Mouse (Mus musculus) gastrocnemius, postnatal 25 days (tissue): Measurements from ENCODE around the gene Trabd2b. TPM values are rescaled to one million over a fixed set of nuclear protein-coding genes. Genes with fewer than 3 reads are reported as not detected.

Experiments used
- DNase-seq: peaks from one replicate; pipeline ENCODE4 v3.0.0; 2022
- total RNA-seq, 2 experiments: library from RNA; stranded (reverse); gene quantifications; 1 replicate in 1 of 2; 2 replicates in 1 of 2; pipeline ENCODE4 v1.2.3; 2021

Gene Trabd2b
- total RNA-seq, 2 experiments from 2014 or later = 1.1 to 2.0 TPM

DNA sequence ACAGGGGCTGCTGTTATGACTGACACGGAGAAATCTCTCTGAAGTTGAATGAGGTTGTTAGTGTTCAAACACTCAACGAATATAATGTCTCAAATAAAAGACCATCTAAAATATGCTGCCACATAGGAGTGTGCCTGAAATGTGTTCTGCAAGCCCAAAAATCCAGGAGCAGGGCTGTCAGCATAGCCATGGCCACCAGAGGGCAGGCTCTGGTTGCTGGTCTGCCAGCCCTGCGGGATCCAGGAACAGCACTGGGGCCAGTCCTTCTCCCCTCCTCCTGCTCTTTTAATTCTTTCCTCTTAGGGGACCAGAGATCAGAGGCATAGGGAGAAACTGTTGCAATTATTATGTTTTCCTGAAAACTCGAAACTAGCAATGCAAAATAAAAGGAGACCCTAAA lies 241.2 kb downstream of the Trabd2b start:
- no peak for DNase-seq

DNA sequence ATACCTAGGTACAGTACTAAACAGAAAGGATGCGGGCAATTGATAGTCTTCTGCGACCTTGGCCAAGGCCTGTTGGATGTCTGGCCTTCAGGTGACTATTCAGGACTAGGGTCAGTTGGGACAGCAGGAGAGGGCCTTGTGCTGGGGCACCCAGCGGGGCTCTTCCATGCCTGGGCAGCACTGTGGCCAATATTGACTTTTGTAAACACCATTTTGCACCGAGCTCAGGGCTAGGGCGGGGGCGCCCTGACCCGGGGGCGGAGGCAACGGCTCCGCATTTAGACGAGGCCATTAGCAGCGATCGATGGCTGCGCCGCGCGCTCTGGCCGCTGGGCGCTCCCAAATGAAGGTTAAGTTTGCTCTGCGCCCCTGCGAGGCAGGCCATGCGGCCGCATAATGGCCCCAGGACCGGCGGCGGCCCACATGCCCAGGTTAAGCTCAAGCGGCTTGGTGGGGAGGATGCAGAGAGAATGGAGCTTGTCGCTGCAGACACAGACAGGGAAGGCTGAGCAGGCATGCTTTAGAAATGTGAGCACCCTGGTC lies 242.1 kb downstream of the Trabd2b start:
- DNase-seq = no peak

DNA sequence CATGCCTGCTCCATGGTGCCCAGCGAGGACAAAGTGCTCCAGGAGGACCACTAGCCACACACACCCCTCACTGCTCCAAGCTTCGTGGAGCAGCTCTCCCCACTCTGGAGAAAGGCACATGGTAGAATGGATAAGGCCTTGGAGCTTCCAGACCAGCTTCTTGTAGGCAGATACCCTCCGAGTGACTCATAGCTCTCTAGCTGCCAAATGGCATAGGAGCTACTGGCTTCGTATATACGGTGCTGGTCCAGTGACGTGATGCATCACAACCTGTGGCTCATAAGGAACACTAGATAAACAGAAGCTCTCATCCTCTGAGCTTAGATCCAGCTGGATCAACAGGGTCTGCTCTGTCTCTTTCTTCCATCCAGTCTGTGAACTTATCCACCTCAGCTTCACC lies 244.0 kb downstream of the Trabd2b start:
- DNase-seq = no peak

DNA sequence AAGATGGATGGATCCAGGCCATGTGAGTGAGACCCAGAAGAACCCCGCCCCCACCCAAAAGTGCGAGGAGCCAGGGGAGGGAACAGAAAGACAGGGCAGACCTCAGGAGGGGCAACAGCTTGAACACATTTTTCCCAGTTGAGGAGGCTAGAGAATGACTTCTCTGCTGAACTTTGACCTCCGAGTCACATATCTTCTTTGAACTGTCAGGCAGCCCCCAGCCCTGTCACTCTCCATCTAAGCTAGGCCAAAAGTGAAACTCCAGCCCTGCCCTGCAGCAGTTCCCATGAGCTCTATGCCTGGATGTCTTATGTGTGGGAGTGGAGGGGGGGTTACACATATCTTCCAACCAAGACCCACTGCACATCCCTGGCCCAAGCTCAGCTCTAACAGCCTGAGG lies 244.5 kb downstream of the Trabd2b start:
- no peak for DNase-seq

DNA sequence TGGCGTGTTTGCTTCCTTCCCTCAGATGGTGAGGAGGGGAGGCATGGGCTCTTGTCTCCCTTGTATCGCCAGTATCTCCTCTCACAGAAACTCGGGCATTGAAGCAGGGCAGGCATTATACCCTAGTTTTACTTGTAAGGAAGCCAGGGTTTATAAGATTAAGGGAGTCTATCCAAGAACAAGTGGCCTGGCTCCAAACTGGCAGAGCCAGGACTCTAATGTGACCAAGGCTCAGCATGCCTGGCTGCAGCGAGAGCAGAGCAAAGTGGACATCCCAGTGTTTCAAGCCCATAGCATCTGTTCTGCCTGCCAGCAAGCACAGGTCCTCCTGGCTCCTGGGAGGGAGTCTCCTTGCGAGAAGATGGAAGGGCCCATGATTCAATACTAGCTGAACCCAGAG lies 245.1 kb downstream of the Trabd2b start:
- DNase-seq = no peak

DNA sequence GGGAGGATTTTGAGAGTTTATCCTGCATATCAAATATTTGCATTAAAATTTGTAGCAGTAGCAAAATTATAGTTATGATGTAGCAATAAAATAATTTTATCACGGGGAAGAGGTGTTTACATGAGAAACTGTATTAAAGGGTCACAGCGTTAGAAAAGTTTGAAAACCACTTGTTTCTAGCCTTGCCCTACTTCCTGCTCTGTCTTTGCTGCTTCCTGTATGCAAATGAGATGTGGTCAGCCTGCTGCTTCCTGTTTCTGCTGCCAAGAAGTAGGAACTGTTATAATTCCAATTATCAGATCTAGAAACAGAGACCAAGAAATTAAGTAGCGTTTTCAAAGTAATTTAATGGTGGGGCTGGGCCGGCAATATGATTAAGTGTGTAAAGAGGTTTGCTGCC lies 245.9 kb downstream of the Trabd2b start:
- no peak for DNase-seq

DNA sequence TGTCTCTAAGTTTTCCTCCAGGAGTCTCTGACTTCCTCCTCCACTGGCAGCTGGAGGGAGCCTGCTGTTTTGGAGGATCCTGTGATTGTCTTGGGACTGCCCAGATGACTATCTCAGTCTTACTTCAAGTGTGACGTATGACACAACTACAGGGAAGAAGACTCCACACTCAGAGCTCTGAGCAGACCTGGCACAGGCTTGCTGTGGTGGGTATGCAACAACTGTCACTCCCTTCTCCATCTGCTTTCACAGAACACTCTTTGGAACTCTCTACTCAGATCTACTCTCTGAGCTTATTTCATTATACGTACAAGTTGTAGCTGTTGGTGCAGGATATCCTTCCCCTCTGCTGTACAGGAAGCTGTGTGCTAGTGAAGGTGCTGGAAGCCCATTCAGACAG lies 251.4 kb downstream of the Trabd2b start:
- no peak for DNase-seq

DNA sequence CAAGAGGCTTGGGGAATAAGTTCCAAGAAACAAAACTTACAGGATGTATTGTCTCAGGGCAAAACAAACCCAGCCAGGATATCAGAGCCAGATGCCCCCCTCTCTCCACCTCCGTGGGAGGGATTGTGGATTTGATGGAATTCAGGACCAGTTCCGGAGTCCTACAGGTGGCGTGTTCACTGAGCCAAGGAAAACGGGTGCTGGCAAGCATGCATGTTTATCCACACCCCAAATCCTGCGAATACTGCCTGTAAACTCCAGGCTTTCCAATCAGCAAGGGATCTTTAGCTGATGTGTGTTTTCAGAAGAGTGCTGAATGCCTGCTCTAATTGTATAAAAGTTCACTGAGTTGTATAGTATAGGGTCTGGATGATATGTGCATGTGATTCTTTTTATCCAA lies 253.4 kb downstream of the Trabd2b start:
- DNase-seq = no peak

DNA sequence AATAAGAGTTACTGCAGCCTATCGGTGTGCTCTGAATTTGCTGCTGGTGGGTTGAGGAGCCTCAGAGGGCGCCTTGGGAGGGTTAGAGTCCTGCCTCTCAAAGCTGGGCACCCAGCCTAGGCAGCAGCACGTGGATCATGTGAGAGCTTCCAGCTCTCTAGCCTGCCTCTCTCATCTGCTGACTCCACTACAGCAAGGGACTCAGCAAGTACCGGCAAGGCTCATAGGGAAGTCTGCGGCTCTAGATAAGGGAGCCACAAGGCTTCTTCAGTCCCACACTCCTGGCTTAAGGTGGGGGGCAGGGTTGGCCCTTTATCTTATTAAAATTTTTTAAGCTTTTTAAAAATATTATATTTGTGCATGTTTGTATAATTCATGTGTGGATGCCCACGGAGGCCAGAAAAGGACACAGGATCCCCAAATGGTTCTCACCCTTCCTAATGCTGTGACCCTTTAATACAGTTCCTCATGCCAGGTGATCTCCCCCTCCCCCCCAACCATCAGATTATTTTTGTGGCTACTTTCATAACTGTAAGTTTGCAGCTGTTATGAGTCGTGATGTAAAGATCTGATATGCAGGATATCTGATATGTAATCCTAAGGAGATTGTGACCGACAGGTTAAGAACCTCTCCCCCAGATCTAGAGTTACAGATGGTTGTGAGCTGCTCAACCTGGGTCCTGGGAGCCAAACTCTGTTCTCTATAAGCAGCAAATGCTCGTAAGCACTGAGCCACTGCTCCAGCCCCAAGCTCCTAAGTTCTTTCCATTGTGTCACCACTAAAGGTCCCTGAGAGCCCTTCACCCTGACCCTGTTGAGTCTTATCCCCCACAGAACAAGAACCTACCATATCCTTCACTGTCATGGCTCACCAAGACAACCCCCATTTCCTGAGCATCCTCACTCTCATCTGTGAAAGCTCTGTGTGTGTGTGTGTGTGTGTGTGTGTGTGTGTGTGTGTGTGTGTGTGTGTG lies 257.8 kb downstream of the Trabd2b start:
- no peak for DNase-seq

Other genes starting within 250 kb of the Trabd2b start
- not detected for gene Skint11, start 243.3 kb upstream of the Trabd2b start, total RNA-seq